ENCODE assay signal across 30 mouse cellular contexts in genomic region chr11:24090443-24090842, GRCm38 (mm10). TPM values are rescaled to one million over a fixed set of nuclear protein-coding genes. Genes with fewer than 3 reads are reported as not detected.
DNase-seq lines count a peak whose midpoint lies in the region; ATAC-seq and TF ChIP-seq lines count a peak whose summit lies in the region.
"Had no signal": no experiment of that assay in that cellular context is flagged by ENCODE, and none has a peak within 500 bp of the region (broad histone marks: within the 10 kb centered on the region; RNA-seq: fewer than 3 reads in every experiment).

No protein-coding gene starts in this region.

- peak overlapping the region; percentile 65 for H3K27ac ChIP-seq in forebrain, embryonic 13.5 days
- H3K27ac ChIP-seq in forebrain, embryonic 10.5 days: no peak overlapping the region
- 0 out of 2 replicates have a peak overlapping the region, but pooled peaks have one; percentile 5 for H3K27ac ChIP-seq in midbrain, embryonic 14.5 days (replicated peaks; ENCODE audit: low read depth, low read length)
- no peak overlapping the region for H3K27ac ChIP-seq in midbrain, embryonic 10.5 days (replicated peaks)
- peak overlapping the region; percentile 64 for H3K27ac ChIP-seq in hindbrain, embryonic 15.5 days (replicated peaks)
- H3K27ac ChIP-seq in olfactory bulb, adult 2 months (ENCODE audit: insufficient read depth, low read depth, low read length): peak overlapping the region; percentile 75

- H3K36me3 ChIP-seq in forebrain, embryonic 13.5 days (ENCODE audit: poor library complexity, severe bottlenecking): peaks cover 52% of the 10 kb centered on the region
- H3K36me3 ChIP-seq in forebrain, embryonic 10.5 days (replicated peaks): peaks cover 70% of the 10 kb centered on the region
- H3K36me3 ChIP-seq in midbrain, embryonic 14.5 days (ENCODE audit: control insufficient read depth, insufficient read depth, low read length): peaks cover 46% of the 10 kb centered on the region
- H3K36me3 ChIP-seq in midbrain, embryonic 10.5 days: peaks cover 47% of the 10 kb centered on the region
- peaks cover 13% of the 10 kb centered on the region for H3K36me3 ChIP-seq in hindbrain, embryonic 15.5 days

- H3K27me3 ChIP-seq in forebrain, embryonic 13.5 days: no peaks in the 10 kb centered on the region
- H3K27me3 ChIP-seq in forebrain, embryonic 10.5 days (ENCODE audit: poor library complexity, severe bottlenecking): peaks cover 42% of the 10 kb centered on the region
- no peaks in the 10 kb centered on the region for H3K27me3 ChIP-seq in midbrain, embryonic 14.5 days (ENCODE audit: control insufficient read depth, insufficient read depth, low read length)
- peaks cover 81% of the 10 kb centered on the region for H3K27me3 ChIP-seq in midbrain, embryonic 10.5 days (ENCODE audit: low read depth, poor library complexity, severe bottlenecking)
- H3K27me3 ChIP-seq in hindbrain, embryonic 15.5 days: no peaks in the 10 kb centered on the region

- peak overlapping the region; percentile 95 for H3K4me2 ChIP-seq in forebrain, embryonic 13.5 days
- peak overlapping the region; percentile 99 for H3K4me2 ChIP-seq in midbrain, embryonic 14.5 days (ENCODE audit: low read length)
- H3K4me2 ChIP-seq in hindbrain, embryonic 15.5 days: peak overlapping the region; percentile 93

- no peak for TF ChIP-seq CTCF in olfactory bulb, adult 2 months (IDR thresholded peaks at IDR 0.05; ENCODE audit: insufficient read depth, low read depth, low read length)

- 71% methylated on average over 4 of the region's 4 CpGs for WGBS in forebrain, embryonic 13.5 days
- WGBS in forebrain, embryonic 10.5 days: 83% methylated on average over 4 of the region's 4 CpGs
- WGBS in midbrain, embryonic 14.5 days: 74% methylated on average over 4 of the region's 4 CpGs
- 90% methylated on average over 4 of the region's 4 CpGs for WGBS in midbrain, embryonic 10.5 days
- 59% methylated on average over 4 of the region's 4 CpGs for WGBS in hindbrain, embryonic 15.5 days
- WGBS in olfactory bulb, adult 2 months: 38% methylated on average over 4 of the region's 4 CpGs

- DNase-seq in forebrain, embryonic 10.5 days (ENCODE audit: extremely low spot score, low spot score): no peak
- DNase-seq in midbrain, embryonic 14.5 days: no peak
- no peak for DNase-seq in midbrain, embryonic 10.5 days (ENCODE audit: low spot score)
- DNase-seq in kidney, adult 9 months: no peak
- DNase-seq: adrenal gland, postnatal 14 days; cerebellum, adult 11-12 months; cerebellum, postnatal 14 days; embryo, embryonic 11 days; left cerebral cortex, postnatal 4 days; liver; lung, postnatal 10 days; right cerebral cortex, adult 18-20 months; thymus, postnatal 14 days had no signal

- no peak for ATAC-seq in forebrain, embryonic 13.5 days
- no peak for ATAC-seq in midbrain, embryonic 14.5 days (ENCODE audit: low FRiP score, low TSS enrichment)
- ATAC-seq in hindbrain, embryonic 15.5 days (ENCODE audit: low FRiP score, low read depth): no peak
- no peak for ATAC-seq in megakaryocyte progenitor cell, adult 5-6 weeks (replicated peaks; ENCODE audit: poor library complexity)
- ATAC-seq: activated CD4-positive, CD25-positive, alpha-beta regulatory T cell, adult 4 months; CD4-positive, CD25-positive, alpha-beta regulatory T cell, adult 4 months; intestine, postnatal 0 days had no signal

- no peak overlapping the region for H3K4me3 ChIP-seq in forebrain, embryonic 13.5 days
- H3K4me3 ChIP-seq in forebrain, embryonic 10.5 days: no peak overlapping the region
- H3K4me3 ChIP-seq in midbrain, embryonic 14.5 days (replicated peaks; ENCODE audit: low read depth, low read length): no peak overlapping the region
- H3K4me3 ChIP-seq in midbrain, embryonic 10.5 days: no peak overlapping the region
- no peak overlapping the region for H3K4me3 ChIP-seq in hindbrain, embryonic 15.5 days
- no peak overlapping the region for H3K4me3 ChIP-seq in olfactory bulb, adult 2 months (ENCODE audit: insufficient read depth, low read depth, low read length)

- peaks cover 97% of the 10 kb centered on the region for H3K4me1 ChIP-seq in forebrain, embryonic 13.5 days
- H3K4me1 ChIP-seq in forebrain, embryonic 10.5 days: peaks cover 73% of the 10 kb centered on the region
- peaks cover 78% of the 10 kb centered on the region for H3K4me1 ChIP-seq in midbrain, embryonic 14.5 days (ENCODE audit: control insufficient read depth, insufficient read depth, low read length)
- H3K4me1 ChIP-seq in midbrain, embryonic 10.5 days: peaks cover 46% of the 10 kb centered on the region
- H3K4me1 ChIP-seq in hindbrain, embryonic 15.5 days (replicated peaks): peaks cover 84% of the 10 kb centered on the region
- peaks cover 18% of the 10 kb centered on the region for H3K4me1 ChIP-seq in olfactory bulb, adult 2 months (ENCODE audit: control insufficient read depth, insufficient read depth, low read length)

- H3K9me3 ChIP-seq in forebrain, embryonic 13.5 days (replicated peaks): no peaks in the 10 kb centered on the region
- H3K9me3 ChIP-seq in forebrain, embryonic 10.5 days: no peaks in the 10 kb centered on the region
- H3K9me3 ChIP-seq in midbrain, embryonic 14.5 days (ENCODE audit: control insufficient read depth, low read length): no peaks in the 10 kb centered on the region
- H3K9me3 ChIP-seq in midbrain, embryonic 10.5 days (replicated peaks): no peaks in the 10 kb centered on the region
- no peaks in the 10 kb centered on the region for H3K9me3 ChIP-seq in hindbrain, embryonic 15.5 days

- TF ChIP-seq POLR2A in olfactory bulb, adult 2 months (IDR thresholded peaks at IDR 0.05; ENCODE audit: insufficient read depth, low read depth, low read length): no peak

- peak overlapping the region; percentile 50; the same call in 1 of the 2 replicates for H3K9ac ChIP-seq in forebrain, embryonic 13.5 days
- no peak overlapping the region for H3K9ac ChIP-seq in midbrain, embryonic 14.5 days (replicated peaks; ENCODE audit: low read length)
- H3K9ac ChIP-seq in hindbrain, embryonic 15.5 days: peak overlapping the region; percentile 42

RNA-seq across cellular contexts. Expression of gene Bcl11a, which starts 12.6 kb away (rescaled TPM):
- 159 and 161 TPM in 2 replicates for polyA plus RNA-seq in forebrain, embryonic 13.5 days (2015; fragmentation: Nextera tagmentation; extraction: Ambion mirVana)
- polyA plus RNA-seq in forebrain, embryonic 10.5 days (2016; fragmentation: Nextera tagmentation; extraction: Ambion mirVana): 37.6 and 44.1 TPM in 2 replicates
- 117 and 121 TPM in 2 replicates for polyA plus RNA-seq in midbrain, embryonic 14.5 days (2014; fragmentation: Nextera tagmentation; extraction: Ambion mirVana)
- polyA plus RNA-seq in midbrain, embryonic 10.5 days (2016; fragmentation: Nextera tagmentation; extraction: Ambion mirVana): 15.8 and 33.2 TPM in 2 replicates
- polyA plus RNA-seq in hindbrain, embryonic 15.5 days (2015; fragmentation: Nextera tagmentation; extraction: Ambion mirVana): 93.1 and 116 TPM in 2 replicates
- 89.4 TPM in 1 of 2 replicates, not detected in the other for polyA plus RNA-seq in olfactory bulb, adult 2 months (2012; ENCODE audit: insufficient read depth, insufficient read length, low replicate concordance, missing spikeins)
- 42.8 and 70.9 TPM in 2 replicates for total RNA-seq in megakaryocyte progenitor cell, adult 5-6 weeks (2015)
- 24.3 and 29.1 TPM in 2 replicates for total RNA-seq in megakaryocyte progenitor cell, adult 5-6 weeks (2017)

RNA-seq across cellular contexts. Expression of gene A830031A19Rik, which starts 15.6 kb away (rescaled TPM):
- not detected in 2 replicates for polyA plus RNA-seq in forebrain, embryonic 13.5 days (2015; fragmentation: Nextera tagmentation; extraction: Ambion mirVana)
- not detected in 2 replicates for polyA plus RNA-seq in forebrain, embryonic 10.5 days (2016; fragmentation: Nextera tagmentation; extraction: Ambion mirVana)
- 0.40 TPM in 1 of 2 replicates, not detected in the other for polyA plus RNA-seq in midbrain, embryonic 14.5 days (2014; fragmentation: Nextera tagmentation; extraction: Ambion mirVana)
- not detected in 2 replicates for polyA plus RNA-seq in midbrain, embryonic 10.5 days (2016; fragmentation: Nextera tagmentation; extraction: Ambion mirVana)
- polyA plus RNA-seq in hindbrain, embryonic 15.5 days (2015; fragmentation: Nextera tagmentation; extraction: Ambion mirVana): not detected in 2 replicates
- not detected in 2 replicates for polyA plus RNA-seq in olfactory bulb, adult 2 months (2012; ENCODE audit: insufficient read depth, insufficient read length, low replicate concordance, missing spikeins)
- not detected in 2 replicates for total RNA-seq in megakaryocyte progenitor cell, adult 5-6 weeks (2015)
- total RNA-seq in megakaryocyte progenitor cell, adult 5-6 weeks (2017): not detected in 2 replicates
- total RNA-seq: adrenal gland, postnatal 14 days; ES-E14; gastrocnemius, postnatal 4 days; hematopoietic stem cell, adult 5-6 weeks; megakaryocyte, adult 5-6 weeks had no signal
- polyA plus RNA-seq: activated CD4-positive, CD25-positive, alpha-beta regulatory T cell, adult 4 months; CD4-positive, CD25-positive, alpha-beta regulatory T cell, adult 4 months; embryonic facial prominence, embryonic 14.5 days; heart, embryonic 16.5 days; intestine, postnatal 0 days; kidney, embryonic 16.5 days; liver, embryonic 16.5 days; small intestine, adult 2 months; testis, adult 2 months had no signal

Comparison
In these comparisons a context has a peak if more than half of its experiments do, and no peak if none do; other contexts are left out.
1. H3K27ac ChIP-seq: peak in forebrain, embryonic 13.5 days (single experiment), midbrain, embryonic 14.5 days (single experiment), hindbrain, embryonic 15.5 days (single experiment) and olfactory bulb, adult 2 months (single experiment); none in forebrain, embryonic 10.5 days (single experiment) and midbrain, embryonic 10.5 days (single experiment).
2. Peak in every context shown above with its lines, with median percentiles within 50 percentile points of each other: H3K4me2 ChIP-seq.